Mouse (Mus musculus) retina, postnatal 7 days (tissue): Measurements from ENCODE around the gene Gm9376.

Experiments
- DNase-seq: peaks from one replicate; pipeline ENCODE4 v3.0.0-alpha.2; 2012; ENCODE audit warnings: low read depth, low spot score

The Gm9376 gene

DNA sequence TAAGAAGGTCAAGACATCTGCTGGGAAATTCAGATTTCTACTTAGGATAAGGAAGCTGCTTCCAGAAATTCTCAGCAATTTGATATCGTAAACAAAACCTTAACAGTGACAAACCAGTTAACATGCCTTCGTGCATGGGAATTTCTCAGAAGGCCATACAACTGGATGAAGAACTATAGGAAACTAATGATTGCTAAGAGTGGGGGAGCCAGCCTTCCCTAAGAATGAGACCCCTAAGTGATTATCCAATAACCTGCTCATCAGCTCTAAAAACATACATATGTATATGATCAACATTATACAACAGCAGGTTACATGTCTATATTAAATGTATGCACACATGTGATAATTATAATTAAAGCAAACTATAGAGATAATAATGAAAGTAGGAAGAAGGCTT lies at the start of gene Gm9376:
Gm9376 (plus strand) TSS at position 301 of the 400 bp plus-strand sequence.
- DNase-seq, result no peak

GRCm38 (mm10) chr14:118220885-118221284 lies 45.9 kb upstream of the Gm9376 start:
- no peak for DNase-seq

- DNase-seq, result no peak
Observed at GRCm38 (mm10) chr14:118225061-118225743, 41.6 kb upstream of the Gm9376 start.

GRCm38 (mm10) chr14:118225911-118226310 lies 40.8 kb upstream of the Gm9376 start:
- DNase-seq, result no peak

GRCm38 (mm10) chr14:118226471-118227155 lies 40.1 kb upstream of the Gm9376 start:
- DNase-seq, result no peak

DNA sequence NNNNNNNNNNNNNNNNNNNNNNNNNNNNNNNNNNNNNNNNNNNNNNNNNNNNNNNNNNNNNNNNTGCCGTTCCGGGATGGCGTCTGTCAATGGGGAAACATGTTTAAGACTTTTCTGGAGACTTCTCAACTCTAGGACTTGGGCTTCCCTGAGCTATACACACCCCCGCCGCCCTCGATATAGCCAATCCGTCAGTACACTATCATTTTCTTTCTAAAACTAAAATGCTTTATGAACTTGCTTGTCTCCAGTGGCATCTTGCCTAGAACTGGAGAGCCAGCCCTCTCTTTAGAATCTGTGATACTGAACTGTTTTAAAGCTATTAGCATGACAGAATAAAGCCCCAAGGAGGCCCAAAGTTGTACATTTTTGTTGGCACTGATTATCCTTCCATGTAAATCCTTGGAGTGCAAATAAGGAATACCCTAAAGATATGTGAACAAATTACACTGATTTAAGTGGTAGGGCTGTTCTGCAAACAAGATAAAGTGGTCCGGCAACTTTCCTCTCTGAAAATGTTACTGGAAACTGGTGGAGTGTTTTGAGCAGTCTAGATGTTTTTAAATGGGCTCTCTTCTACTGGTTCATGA lies 34.3 kb upstream of the Gm9376 start:
- no peak for DNase-seq

DNA sequence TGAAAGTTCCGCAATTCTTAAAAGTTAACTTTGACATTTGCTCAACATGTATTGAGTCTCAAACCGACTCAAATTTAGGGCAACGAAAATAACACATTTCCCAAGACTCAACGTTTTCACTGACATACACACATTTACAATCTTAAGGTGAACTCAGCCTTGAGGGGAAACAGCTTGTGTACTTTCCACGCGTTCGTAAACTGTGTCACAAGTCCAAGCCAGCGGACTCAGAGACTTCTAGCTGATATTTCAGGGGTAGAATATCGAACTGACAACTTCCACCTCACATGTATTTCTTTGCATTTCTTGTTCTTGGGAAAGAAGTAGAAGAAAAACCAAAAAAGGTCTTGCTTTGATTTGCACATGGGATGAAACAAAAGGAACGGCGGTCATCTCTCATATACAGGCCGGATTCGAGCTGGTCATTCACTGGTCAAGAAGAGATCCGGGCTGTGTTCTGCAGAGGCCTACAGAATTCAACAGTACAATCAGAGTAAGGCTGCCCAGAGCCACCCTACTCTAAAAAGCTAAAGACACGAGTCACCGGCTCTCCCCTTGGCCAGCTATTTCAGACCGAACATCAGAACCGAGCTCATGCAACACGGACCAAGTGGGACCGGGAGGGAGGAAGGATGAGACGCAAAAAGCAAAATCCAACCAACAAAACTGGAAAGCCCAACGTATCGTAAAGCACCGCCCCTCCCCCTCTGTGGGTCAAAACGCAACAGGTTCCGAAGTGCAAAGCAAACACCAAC lies 32.8 kb upstream of the Gm9376 start:
- DNase-seq, result no peak

DNA sequence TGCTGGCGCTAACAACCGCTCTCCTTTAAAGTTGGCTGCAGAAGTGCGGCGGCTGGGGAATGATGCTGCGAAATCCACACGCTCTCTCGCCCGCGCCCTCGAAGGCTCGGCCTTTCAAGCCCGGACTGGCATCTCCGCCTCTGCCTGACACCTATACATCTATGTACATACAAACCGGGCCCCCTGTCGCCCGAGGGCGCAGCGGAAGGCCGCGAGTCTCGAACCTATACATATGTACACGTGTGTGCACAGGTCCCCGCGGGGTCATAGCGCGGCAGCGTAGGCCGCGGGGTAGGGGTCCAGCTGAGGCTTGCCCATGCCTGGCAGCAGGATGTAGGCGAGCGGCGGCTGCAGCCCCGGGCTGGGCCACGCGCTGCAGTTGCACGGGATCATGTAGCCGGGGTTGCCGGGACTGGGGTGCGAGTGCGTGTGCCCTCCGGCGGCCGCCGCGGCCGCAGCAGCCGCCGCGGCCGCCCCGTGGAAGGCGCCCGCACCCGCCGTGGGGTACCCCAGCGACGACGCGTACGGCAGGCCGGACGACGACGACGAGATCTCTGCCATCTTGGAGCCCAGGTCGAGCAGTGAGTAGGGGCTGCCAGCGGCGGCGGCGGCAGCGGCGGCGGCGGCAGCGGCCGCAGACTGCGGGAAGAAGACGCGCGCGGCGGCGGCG lies 32.1 kb upstream of the Gm9376 start:
- DNase-seq, result no peak

DNA sequence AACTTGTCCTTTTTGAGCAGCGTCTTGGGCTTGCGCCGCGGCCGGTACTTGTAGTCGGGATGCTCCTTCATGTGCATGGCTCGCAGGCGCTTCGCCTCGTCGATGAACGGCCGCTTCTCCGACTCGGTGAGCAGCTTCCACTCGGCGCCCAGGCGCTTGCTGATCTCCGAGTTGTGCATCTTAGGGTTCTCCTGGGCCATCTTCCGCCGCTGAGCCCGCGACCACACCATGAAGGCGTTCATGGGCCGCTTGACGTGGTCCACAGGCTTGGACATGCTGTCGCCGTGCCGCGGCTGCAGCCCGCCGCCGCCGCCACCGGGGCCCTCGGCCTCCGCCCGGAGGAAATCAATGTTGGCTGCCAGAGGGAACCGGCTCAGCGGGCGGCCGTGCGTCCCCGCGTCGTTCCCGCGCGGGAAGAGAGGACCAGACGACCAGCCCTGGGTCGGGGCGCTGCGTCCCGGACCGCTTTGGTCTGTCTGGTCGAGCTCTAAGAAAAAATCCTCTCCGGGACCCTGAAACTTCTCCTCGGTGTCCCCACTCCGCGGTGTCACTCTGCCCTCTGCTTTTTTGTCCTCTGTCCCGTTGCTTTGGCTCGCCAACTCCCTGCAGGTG lies 31.3 kb upstream of the Gm9376 start:
- DNase-seq, result no peak

GRCm38 (mm10) chr14:118235973-118236885 lies 30.5 kb upstream of the Gm9376 start:
- no peak for DNase-seq

- no peak for DNase-seq
Observed at GRCm38 (mm10) chr14:118236886-118237289, 29.9 kb upstream of the Gm9376 start, which contains the start of gene Sox21. Gene Sox21 (minus strand): TSS chr14:118237030.

DNA sequence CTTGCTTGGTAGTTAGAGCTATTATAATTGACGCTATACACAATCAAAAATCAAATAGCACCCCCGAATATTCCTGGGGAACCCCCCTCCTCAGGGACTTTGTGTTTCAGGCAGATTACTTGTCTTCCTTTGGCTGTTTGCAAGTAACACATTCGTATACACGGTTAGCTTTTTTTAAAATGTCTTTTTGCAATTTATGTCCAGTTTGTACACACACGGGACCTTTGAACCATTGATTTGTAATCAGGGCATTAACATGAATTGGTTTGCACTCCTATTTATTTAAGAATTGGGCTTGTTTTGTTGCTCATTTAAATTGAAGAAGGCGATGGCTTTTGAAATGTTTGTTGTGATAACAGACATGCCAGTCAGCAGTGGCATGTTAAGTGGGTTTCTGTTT lies 29.0 kb upstream of the Gm9376 start:
- no peak for DNase-seq

DNA sequence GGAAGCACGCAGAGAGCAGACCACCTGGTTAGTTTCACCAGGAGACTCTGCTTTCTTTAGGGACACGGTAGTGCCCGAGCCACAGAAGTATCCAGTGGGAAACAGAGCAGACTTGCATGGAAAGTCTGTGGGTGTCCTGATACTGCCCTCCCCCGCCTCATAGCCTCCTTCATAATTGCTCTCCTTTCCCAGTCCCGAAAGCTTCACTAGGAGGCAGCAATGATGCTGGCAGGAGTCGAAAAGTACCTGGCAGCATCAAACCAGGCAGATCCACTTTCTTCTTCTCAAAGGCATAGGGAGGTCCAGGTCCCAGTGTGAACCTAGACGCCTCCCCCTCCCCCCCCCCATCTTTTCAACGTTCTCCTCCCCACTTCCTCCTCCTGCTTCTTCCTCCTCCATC lies 27.4 kb upstream of the Gm9376 start:
- no peak for DNase-seq

- DNase-seq, result no peak
Observed at GRCm38 (mm10) chr14:118241416-118241815, 25.3 kb upstream of the Gm9376 start.

- no peak for DNase-seq
Observed at GRCm38 (mm10) chr14:118253381-118253780, 13.4 kb upstream of the Gm9376 start.

- DNase-seq, result no peak
Observed at GRCm38 (mm10) chr14:118268849-118269248, 2.1 kb downstream of the Gm9376 start.

DNA sequence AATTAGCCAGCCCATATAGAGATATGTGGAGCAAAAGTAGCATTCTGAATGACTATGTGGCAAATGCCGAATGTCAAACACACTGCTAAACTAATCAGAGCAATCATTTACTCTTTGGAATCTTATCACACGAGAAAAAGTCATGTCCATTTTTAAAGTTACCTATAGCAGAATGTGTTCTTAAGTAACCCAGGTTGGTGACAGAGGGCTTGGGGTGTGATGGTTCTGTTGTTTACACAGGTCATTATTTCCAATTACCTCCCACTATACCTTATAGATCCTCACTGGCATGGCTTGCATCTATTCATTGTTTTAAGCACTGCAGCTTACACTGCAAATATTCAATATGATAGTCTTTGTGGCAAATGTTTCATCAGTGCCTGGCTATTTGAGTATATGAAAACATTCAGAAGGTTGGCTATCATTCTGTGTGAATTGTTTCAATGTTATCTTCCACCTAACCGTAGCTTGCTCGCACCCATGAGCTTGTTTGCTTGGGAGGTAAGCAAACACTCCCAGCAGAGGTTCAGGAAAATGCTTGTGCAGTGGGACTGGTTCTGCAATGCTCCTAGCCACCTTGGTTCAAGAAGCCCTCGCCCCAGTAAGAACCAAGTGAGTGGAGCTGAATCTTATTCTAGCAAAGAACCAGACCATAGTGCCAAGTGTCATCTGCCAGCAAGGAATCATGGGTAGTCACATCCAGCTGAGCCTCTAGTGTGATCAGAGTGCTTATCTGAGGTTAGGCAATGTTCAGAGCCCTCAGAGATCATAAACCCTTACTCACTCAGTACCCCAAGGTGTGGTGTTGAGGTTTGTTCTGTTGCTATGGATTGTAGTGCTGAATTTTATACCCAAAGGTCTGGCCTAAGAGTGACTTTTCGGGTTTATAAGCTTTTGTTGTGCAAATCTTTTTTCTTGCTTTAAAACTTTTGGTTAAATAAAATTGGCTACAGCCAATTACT lies 6.1 kb downstream of the Gm9376 start:
- no peak for DNase-seq

- DNase-seq, result no peak
Observed at GRCm38 (mm10) chr14:118277704-118278498, 11.1 kb downstream of the Gm9376 start.
